Mouse (Mus musculus) CD4-positive, CD25-positive, alpha-beta regulatory T cell, adult 2 months (primary cell): ENCODE results near the gene Zfp683.

Experiments
- DNase-seq: peaks from one replicate; pipeline ENCODE4 v3.0.0-alpha.2; 2012; ENCODE audit warnings: low read depth, low spot score

Gene Zfp683

GRCm38 (mm10) chr4:134051912-134052311, 1.7 kb upstream of the Zfp683 start:
- no peak for DNase-seq

DNA sequence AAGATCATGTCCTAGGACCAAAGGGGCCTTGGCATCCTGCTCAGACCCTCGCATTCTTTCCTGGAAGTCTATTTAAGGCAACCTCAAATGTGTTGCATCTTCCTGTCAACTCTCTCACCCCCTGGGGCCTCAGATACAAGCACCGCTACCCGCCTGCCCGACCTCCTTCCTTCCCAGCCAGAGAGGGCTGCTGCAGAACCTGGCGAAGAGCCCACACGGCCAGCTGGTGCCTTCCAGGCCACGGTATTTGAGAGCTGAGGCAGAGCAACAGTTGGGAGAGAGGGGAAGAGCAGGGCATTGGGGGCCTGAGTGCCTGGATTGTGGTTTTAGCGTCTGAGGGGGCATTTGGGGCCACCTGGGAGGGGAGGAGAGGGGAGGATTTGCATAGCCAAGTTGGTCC, 1.1 kb upstream of the Zfp683 start:
- DNase-seq: peak; percentile 26

GRCm38 (mm10) chr4:134058166-134058715, 4.6 kb downstream of the Zfp683 start:
- DNase-seq: peak; percentile 85

GRCm38 (mm10) chr4:134058908-134059307, 5.3 kb downstream of the Zfp683 start:
- peak; percentile 70 for DNase-seq

DNA sequence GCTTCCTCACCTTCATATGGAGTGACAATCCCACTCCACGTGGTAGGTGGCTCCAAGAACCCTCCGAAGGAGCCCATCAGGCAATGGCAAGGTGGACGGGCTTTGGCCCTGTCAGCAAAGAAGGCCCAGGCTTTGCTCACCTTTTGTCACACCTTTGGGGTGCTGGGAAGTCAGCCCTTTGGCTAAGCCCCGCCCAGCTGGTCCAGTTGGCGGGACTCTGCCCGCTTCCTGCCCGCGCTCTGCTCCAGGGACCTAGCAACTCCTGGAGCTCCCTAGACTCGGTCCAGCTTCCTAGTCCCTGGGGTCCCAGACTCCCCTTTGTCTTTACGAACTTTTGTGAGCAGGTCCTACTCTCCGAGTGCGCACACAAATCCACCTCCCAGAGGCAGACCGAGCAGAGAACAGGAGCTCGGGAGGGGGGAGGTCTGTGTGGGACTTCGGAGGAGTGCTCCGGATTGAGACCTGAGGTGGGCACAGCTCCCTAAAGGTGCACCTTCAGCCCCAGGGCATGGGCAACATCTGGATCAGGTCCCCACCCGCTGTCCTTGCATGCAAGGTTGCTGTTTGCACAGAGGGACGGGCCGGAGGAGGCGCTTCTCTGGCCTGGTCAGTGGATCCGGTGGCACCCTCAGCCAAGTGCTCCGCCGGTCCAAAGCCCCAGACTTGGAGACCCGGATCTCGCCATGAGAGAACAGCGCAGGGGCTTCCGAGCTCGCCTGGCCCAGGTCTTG, 6.7 kb downstream of the Zfp683 start, which contains the start of gene Crybg2:
Gene Crybg2 (plus strand): TSS at position 681 of the 731 bp plus-strand sequence.
- no peak for DNase-seq

DNA sequence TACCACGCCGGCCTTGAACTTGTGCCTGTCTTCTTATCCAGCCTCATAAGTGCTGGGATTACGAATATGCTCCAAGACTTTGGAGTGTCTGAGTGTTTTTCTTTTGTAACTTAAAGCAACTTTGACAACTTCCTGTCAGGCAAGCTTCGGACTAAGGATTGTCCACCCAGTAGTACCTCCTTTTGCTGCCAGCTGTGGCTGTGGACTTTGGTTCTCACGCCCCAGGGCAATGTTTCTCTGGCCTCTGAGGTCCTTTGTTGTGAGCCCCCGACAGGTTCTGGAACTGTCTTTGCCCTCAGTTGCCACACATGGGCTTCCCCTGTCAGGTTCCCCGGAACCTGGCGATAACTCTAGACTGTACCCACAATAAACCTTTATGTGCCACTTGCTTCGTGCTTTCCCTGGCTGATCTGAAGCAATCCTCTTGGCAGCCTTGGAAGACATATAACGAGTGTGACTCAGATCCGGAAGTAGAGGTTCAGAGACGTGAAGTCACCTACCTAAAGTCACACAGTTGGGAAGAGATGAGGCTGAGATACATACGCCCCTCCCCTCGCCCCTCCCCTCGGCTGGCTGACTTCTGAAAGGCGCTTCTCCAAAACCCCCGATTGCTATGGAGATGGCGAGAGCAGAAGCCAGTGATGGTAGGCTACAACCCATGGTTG, 7.7 kb downstream of the Zfp683 start:
- peak; percentile 88 for DNase-seq

- peak; percentile 62 for DNase-seq
Observed at GRCm38 (mm10) chr4:134061944-134062446, 8.4 kb downstream of the Zfp683 start.

DNA sequence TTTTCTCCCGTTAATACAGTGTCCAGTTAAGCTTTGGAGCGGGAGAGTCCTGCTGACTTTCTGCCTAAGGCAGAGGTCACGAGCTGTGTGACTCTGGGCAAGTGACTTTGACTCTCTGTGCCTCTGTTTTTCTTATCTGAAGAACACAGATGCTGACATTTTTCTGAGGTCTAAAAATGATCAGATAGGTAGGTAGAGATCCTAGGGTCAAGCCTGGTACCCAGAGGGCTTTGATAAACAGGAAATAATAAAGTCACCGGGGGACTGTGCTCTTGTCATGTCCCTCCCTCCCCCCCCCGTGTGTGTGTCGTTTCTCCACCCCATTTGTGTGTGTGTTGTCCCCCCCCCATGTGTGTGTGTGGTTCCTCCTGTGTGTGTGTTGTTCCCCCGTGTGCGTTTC, 8.9 kb downstream of the Zfp683 start:
- DNase-seq: no peak

DNA sequence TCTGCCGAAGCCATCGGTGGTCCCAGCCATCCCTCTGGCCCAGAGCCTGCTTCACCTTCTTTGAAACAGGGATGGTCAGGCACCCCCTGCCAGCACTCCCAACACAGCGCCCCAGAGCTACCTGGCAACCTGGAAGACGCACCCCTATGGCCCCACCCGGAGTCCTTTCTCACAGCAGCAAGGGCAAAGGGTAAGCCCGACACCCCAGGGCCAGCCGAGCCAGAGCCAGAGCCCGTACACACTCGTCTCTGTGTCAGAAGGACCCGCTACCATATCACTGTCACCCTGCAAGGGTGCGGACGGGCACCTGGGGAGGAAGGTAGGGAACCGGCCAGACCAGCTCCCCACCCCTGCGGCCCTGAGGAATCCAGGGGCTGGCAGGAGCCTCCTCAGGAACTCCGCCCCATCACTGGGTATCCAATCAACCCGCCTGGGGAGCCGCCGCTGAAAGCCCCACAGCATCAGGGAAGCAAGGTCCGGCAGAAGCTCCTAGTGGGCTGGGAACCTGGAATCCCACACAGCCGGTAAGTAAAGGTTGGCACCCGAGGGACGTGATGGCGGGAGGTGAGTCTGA, 11.9 kb downstream of the Zfp683 start:
- DNase-seq: no peak

DNA sequence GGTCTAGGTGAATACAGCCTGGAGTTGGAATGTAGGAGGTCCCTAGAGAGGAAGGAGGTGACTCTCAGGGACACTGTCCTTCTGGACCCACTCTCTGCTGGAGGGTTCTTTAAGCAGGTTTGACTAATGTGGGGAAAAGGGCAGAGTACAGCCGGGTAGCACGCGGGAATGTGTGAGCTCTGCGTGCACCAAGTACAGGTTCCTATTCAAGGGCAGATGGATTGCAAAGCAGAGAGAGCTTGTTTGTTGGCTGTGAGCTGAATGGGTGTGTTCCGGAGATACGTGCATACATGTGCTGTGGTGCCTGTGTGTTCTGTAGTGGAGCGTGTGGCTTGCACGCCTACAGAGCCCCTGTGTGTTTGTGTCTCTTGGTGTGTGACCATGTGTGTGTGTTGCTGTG, 13.7 kb downstream of the Zfp683 start:
- DNase-seq: no peak

DNA sequence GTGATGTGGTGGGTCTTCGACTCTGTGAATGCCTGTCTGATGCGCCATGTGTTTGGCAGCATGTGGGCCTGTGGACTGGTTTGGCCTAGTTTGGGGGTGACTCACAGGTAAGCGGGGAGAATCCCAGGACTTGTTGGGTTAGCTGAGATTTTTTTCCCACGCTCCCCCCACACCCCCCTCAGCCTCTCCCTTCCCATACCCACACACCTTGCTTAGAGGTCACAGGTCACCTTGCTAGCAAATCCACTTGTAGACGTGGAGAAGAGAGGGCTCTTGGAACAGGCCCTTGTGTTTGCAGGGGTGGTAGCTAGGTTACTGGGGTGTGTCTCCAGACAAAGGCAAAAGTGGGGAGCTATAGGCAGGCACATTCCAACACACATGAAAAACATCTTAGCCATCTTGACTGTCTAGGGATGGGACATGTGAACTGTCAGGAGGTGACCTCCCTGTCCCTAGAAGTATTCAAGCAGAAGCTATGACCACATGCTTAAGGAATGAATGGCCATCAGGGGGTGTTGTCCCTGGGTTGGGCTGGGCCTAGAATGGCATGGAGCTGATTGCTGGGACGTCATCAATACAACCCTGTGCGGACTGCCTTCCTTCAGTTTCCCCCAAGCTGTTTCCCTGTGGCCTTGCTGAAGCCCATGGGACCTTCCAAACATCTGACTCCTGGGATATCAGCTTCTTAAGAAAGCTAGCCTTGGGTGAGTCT, 14.4 kb downstream of the Zfp683 start:
- no peak for DNase-seq

DNA sequence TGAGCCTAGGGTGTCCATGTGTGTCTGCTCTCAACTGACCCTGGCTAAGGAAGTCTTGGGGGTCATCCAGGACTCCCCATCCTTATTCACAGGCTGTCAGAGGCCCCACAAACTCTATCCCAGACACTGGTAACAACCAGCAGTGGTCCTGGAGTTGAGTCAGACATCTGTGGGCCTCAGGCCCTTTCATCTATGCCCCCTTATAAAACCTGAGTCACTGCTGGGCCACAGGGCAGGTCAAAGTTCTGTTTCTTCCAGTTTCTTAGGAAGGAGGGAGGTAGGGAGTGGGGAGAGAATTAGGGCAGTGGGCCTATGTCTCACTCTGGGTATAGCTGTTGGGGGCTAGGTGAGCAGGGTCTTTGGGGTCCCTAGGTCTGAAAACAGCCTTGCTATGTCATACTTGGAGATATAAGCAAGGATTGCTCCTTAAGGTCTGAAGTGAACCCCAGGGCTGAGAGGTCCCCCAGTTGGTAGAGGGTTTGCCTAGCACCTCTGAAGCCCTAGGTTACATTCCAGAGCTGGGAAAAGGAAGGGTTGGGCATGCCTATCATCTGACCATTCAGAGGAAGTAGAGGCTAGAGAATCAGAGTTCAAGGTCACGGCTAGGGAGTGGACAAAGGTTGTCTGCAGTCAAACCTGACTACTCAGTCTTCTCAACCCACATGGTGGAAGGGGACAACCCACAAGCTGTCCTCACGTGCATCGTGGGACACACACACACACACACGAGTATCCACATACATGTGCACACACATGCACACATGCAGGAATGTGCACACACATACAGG, 15.3 kb downstream of the Zfp683 start:
- no peak for DNase-seq

DNA sequence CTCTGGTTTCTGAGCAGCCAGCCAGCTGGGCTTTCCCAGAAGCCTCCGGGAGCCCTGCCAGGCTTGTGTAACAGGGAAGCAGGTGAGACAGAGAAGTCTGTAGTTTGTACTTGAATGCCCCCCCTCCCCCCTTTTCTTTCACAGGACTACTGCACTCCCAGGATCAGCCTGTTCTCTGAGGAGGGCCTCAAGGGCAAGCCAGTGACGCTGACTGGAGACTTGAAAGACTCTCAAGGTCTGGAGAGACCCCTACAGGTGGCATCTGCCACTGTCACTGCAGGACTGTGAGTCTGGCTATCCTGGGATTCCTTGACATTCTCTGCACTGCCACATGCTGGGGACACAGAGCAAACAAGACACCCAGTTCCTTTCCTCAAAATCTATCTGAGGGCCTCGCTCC, 25.1 kb downstream of the Zfp683 start:
- peak; percentile 77 for DNase-seq

DNA sequence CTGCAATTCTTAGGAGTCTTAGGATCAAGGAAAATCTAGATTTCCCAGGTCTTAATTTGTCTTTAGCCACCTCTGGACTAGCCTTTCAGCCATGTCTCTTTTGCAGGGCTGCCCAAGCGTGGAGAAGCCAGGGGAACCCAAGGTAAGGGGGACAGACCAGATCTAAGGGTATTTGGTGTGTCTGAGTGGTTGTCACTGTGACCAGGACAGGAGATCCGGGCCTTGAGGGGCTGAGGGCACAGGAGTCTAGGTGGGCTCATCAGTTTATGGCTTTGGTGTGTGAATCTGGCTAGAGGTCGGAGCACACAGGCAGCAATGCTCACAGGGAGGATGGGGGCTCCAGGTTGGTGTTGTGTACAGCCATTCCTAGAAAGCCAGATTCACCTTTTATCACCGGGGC, 27.0 kb downstream of the Zfp683 start:
- DNase-seq: no peak

GRCm38 (mm10) chr4:134081730-134082386, 28.2 kb downstream of the Zfp683 start:
- DNase-seq: peak; percentile 96

DNA sequence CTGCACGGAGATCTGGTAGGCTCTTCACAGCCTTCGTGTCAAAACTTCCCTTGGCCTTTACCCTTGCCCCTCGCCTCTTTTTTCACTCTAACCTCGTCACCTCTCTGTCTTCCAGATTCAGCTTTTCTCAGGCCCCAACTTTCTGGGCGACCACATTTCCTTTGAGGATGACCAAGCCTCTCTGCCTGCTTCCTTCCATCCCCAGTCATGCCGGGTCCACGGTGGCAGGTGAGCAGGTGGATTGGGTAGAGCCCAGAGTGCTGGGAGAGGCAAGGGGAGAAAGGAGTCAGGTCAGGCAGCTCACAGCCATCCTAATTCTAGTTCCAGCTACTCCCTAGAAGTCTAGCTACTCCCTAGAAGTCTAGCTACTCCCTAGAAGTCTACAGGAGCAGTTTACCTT, 28.8 kb downstream of the Zfp683 start:
- DNase-seq: no peak

DNA sequence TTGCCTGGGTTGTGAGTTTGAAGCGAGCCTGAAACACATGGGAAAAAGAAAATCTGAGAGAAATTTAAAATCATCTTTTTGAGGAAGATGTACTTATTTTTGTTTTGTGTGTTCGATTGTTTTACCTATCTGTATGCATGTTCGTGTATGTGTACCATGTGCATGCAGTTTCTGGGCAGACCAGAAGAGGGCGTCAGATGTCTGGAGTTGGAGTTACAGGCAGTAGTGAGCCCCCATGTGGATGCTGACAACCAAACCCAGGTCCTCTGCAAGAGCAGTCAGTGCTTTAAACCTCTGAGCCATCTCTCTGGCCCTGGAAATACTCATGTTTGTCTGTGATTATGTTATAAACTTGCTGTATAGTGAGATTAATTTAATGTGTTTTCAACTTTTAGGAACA, 31.4 kb downstream of the Zfp683 start:
- peak; percentile 44 for DNase-seq

DNA sequence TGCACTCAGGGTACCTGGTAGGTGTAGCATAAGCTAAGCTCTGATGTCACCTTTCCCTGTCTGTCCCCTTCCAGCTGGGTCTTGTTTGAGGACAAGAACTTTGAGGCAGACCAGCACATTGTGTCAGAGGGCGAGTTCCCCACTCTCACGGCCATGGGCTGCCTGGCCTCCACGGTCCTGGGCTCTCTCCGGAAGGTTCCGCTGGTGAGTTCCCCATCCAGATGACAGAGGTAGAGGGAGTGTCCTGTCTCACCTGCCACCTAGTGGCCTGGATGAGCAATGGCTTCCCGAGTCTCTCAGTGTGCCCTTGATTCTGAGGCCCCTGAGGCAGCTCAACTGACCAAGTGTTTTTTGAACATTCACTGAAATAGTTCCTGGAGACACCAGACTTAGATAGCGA, 33.8 kb downstream of the Zfp683 start:
- peak; percentile 79 for DNase-seq

GRCm38 (mm10) chr4:134089029-134089428, 35.4 kb downstream of the Zfp683 start:
- DNase-seq: no peak

GRCm38 (mm10) chr4:134090521-134091224, 37.0 kb downstream of the Zfp683 start:
- peak; percentile 45 for DNase-seq
